Mouse (Mus musculus) cerebellum, adult 18-20 months (tissue): ENCODE measurements around the gene Npw.
A peak's percentile ranks its signal among the peaks of the same experiment; 100 is the strongest.

Source experiments
- DNase-seq, 2 experiments: peaks; one replicate each; pipeline ENCODE4 v3.0.0; 2021

Gene Npw

GRCm38 (mm10) chr17:24658017-24658758 lies at the start of gene Npw:
TSS of gene Npw (minus strand) at chr17:24658457.
- no peak for DNase-seq

- DNase-seq = no peak
Observed at GRCm38 (mm10) chr17:24707801-24708425, 49.7 kb upstream of the Npw start.

- DNase-seq = peak; percentile 92 to 96
Observed at GRCm38 (mm10) chr17:24706982-24707800, 48.9 kb upstream of the Npw start, which contains the start of gene Tbl3. TSS of gene Tbl3 (minus strand) at chr17:24707660.

- DNase-seq = peak in 1 of 2 experiments; percentile 3
Observed at GRCm38 (mm10) chr17:24705821-24706220, 47.6 kb upstream of the Npw start.

- DNase-seq = no peak
Observed at GRCm38 (mm10) chr17:24701251-24701650, 43.0 kb upstream of the Npw start.

GRCm38 (mm10) chr17:24699473-24699872 lies 41.2 kb upstream of the Npw start:
- no peak for DNase-seq

GRCm38 (mm10) chr17:24698715-24699114 lies 40.5 kb upstream of the Npw start:
- no peak for DNase-seq

GRCm38 (mm10) chr17:24697985-24698384 lies 39.7 kb upstream of the Npw start:
- DNase-seq = no peak

GRCm38 (mm10) chr17:24696011-24696697 lies 37.9 kb upstream of the Npw start, which contains the start of the genes Gfer and Noxo1:
TSS of gene Gfer (minus strand) at chr17:24696156.
TSS of gene Noxo1 (plus strand) at chr17:24696234.
- DNase-seq = peak; percentile 89 to 91

GRCm38 (mm10) chr17:24695326-24696010 lies 37.2 kb upstream of the Npw start:
- no peak for DNase-seq

GRCm38 (mm10) chr17:24692385-24692784 lies 34.1 kb upstream of the Npw start:
- no peak for DNase-seq

- DNase-seq = peak; percentile 53 to 76
Observed at GRCm38 (mm10) chr17:24689251-24690081, 31.2 kb upstream of the Npw start, which contains the start of gene Syngr3. TSS of gene Syngr3 (minus strand) at chr17:24689955.

GRCm38 (mm10) chr17:24687599-24687998 lies 29.3 kb upstream of the Npw start:
- no peak for DNase-seq

GRCm38 (mm10) chr17:24687146-24687595 lies 28.9 kb upstream of the Npw start:
- DNase-seq = peak; percentile 53 to 54

- DNase-seq = peak in 1 of 2 experiments; percentile 38
Observed at GRCm38 (mm10) chr17:24686514-24686913, 28.3 kb upstream of the Npw start.

- peak in 1 of 2 experiments; percentile 2 for DNase-seq
Observed at GRCm38 (mm10) chr17:24677500-24678080, 19.3 kb upstream of the Npw start.

- no peak for DNase-seq
Observed at GRCm38 (mm10) chr17:24676877-24677276, 18.6 kb upstream of the Npw start.

- peak; percentile 71 to 73 for DNase-seq
Observed at GRCm38 (mm10) chr17:24676187-24676586, 17.9 kb upstream of the Npw start.

- peak in 1 of 2 experiments; percentile 15 for DNase-seq
Observed at GRCm38 (mm10) chr17:24674277-24674676, 16.0 kb upstream of the Npw start.

- DNase-seq = peak in 1 of 2 experiments; percentile 10
Observed at GRCm38 (mm10) chr17:24672141-24672540, 13.9 kb upstream of the Npw start.
